Mouse (Mus musculus) midbrain, embryonic 14.5 days (tissue): ENCODE results near the gene A3galt2. TPM values are rescaled to one million over a fixed set of nuclear protein-coding genes. Genes with fewer than 3 reads are reported as not detected.

Experiments
- polyA plus RNA-seq: library from polyadenylated mRNA; unstranded; fragments of >200 nt; fragmentation: Nextera tagmentation; extraction: Ambion mirVana; gene quantifications from 2 replicates; pipeline ENCODE4 v1.2.1, GENCODE M21; 2014

Gene A3galt2
- polyA plus RNA-seq, 1 experiment from 2014 or later: 0.74 TPM

Other genes starting within 250 kb of the A3galt2 start
- gene Zscan20, start 145.3 kb upstream of the A3galt2 start, polyA plus RNA-seq: 3.2 and 3.7 TPM in 2 replicates
- 0.61 and 1.2 TPM in 2 replicates for gene Tlr12, start 136.7 kb upstream of the A3galt2 start, polyA plus RNA-seq
- gene Phc2, start 100.7 kb upstream of the A3galt2 start, polyA plus RNA-seq: 48.4 and 54.2 TPM in 2 replicates
- 28.3 and 35.7 TPM in 2 replicates for gene Zfp362, start 50.7 kb downstream of the A3galt2 start, polyA plus RNA-seq
- gene Trim62, start 128.2 kb downstream of the A3galt2 start, polyA plus RNA-seq: 22.4 and 27.3 TPM in 2 replicates
- gene Azin2, start 207.1 kb downstream of the A3galt2 start, polyA plus RNA-seq: 18.0 and 19.6 TPM in 2 replicates
- 54.5 and 63.3 TPM in 2 replicates for gene Ak2, start 236.6 kb downstream of the A3galt2 start, polyA plus RNA-seq